Mouse (Mus musculus) megakaryocyte, embryonic 14.5 days (primary cell): Measurements from ENCODE around the gene Gemin5.

Experiments
- FLI1 ChIP-seq: IDR thresholded peaks from 2 replicates; pipeline ENCODE4 v1.6.1; 2012; ENCODE audit warnings: low read length, inconsistent platforms, mixed read lengths
- GATA1 ChIP-seq: IDR thresholded peaks from 3 replicates; pipeline ENCODE4 v1.6.1; 2012; ENCODE audit warnings: mixed read lengths, low read length, inconsistent platforms, borderline replicate concordance

DNA sequence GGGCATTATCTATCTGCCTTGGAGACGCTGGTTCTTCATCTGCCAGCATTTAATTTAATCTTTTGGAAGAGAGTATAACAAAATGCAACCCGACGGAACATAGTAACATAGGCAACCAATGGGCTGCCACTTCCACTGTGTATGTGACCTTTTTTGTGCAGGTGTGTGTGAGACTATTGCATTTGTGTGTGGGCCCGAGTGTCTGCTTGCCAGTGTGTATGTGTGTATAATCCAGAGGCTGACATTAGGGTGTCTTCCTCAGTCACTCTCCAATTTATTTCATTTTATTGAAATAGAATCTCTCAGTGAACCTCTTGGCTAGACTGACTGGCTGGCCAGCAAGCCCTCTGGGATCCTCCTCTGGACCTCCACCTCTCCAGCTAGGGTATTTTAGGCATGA lies 31.9 kb upstream of the Gemin5 start:
- TF ChIP-seq GATA1 (no peak), FLI1 (no peak)
